Mouse (Mus musculus) CH12.LX (cell line): ENCODE data around the gene Grm7. TPM values are rescaled to one million over a fixed set of nuclear protein-coding genes. Genes with fewer than 3 reads are reported as not detected.

Experiments used
- DNase-seq: peaks from one replicate; pipeline ENCODE4 v3.0.0-alpha.2; 2013; ENCODE audit errors: extremely low read depth
- H3K27ac ChIP-seq: 2 replicates; pipeline ENCODE4 v1.5.1; 2012; ENCODE audit warnings: low read depth, mild to moderate bottlenecking, control low read depth, moderate library complexity; ENCODE audit not compliant: insufficient read depth
- H3K27me3 ChIP-seq: replicated peaks from 2 replicates; pipeline ENCODE3; 2012; ENCODE audit warnings: inconsistent platforms
- H3K36me3 ChIP-seq, 2 experiments: replicated peaks in 1 of 2; 2 replicates each; pipeline versions ENCODE3 to v1.6.1; 2012; ENCODE audit warnings: inconsistent platforms in 1 of 2, low read length in 1 of 2, mild to moderate bottlenecking in 1 of 2, mixed read lengths in 1 of 2, moderate library complexity in 1 of 2; ENCODE audit not compliant: control insufficient read depth in 1 of 2, insufficient read depth in 1 of 2
- H3K4me1 ChIP-seq, 2 experiments: 2 replicates each; pipeline ENCODE4 v1.6.1; 2012; ENCODE audit warnings: inconsistent platforms in 1 of 2, moderate library complexity in 1 of 2; ENCODE audit not compliant: insufficient read depth in 2 of 2, control insufficient read depth in 1 of 2
- H3K4me2 ChIP-seq: 2 replicates; pipeline ENCODE4 v1.6.1; 2012; ENCODE audit warnings: low read depth, mild to moderate bottlenecking, control low read depth; ENCODE audit not compliant: poor library complexity, insufficient read depth, severe bottlenecking
- H3K4me3 ChIP-seq, 3 experiments: fragments of 150-350 bp in 1 of 3; sonication (generic) in 1 of 3; replicated peaks in 1 of 3; 2 replicates each; pipeline versions ENCODE3 to v1.5.1; 2011 to 2012; ENCODE audit warnings: low read depth in 2 of 3, low read length in 2 of 3, mild to moderate bottlenecking in 2 of 3, moderate library complexity in 2 of 3, control low read depth in 1 of 3, improper control_type of control experiment in 1 of 3, inconsistent platforms in 1 of 3, mixed read lengths in 1 of 3; ENCODE audit not compliant: poor library complexity in 1 of 3
- H3K79me2 ChIP-seq: replicated peaks from 2 replicates; pipeline ENCODE4 v1.6.1; 2012; ENCODE audit warnings: mild to moderate bottlenecking, moderate library complexity; ENCODE audit not compliant: control insufficient read depth, poor library complexity, insufficient read depth, severe bottlenecking; ENCODE audit errors: extremely low read depth
- H3K9ac ChIP-seq: 2 replicates; pipeline ENCODE4 v1.6.1; 2012; ENCODE audit warnings: low read depth, mild to moderate bottlenecking, control low read depth, moderate library complexity; ENCODE audit not compliant: insufficient read depth
- H3K9me3 ChIP-seq: replicated peaks from 2 replicates; pipeline ENCODE3; 2012; ENCODE audit warnings: low read length, inconsistent platforms, mixed read lengths
- CTCF ChIP-seq, 2 experiments: IDR thresholded peaks in 1 of 2; conservative IDR thresholded peaks in 1 of 2; 2 replicates each; pipeline ENCODE4 v1.5.1; 2011 to 2012; ENCODE audit warnings: low read depth in 2 of 2, low read length in 2 of 2, improper control_type of control experiment in 1 of 2, inconsistent platforms in 1 of 2, mild to moderate bottlenecking in 1 of 2, moderate library complexity in 1 of 2
- ELF1 ChIP-seq: IDR thresholded peaks from 2 replicates; pipeline ENCODE4 v1.6.1; 2014; ENCODE audit warnings: low read depth, mild to moderate bottlenecking, inconsistent platforms, low read length, improper control_type of control experiment
- ETS1 ChIP-seq: conservative IDR thresholded peaks from 2 replicates; pipeline ENCODE4 v1.6.1; 2012; ENCODE audit warnings: low read depth, mild to moderate bottlenecking, inconsistent platforms, low read length, improper control_type of control experiment, moderate library complexity
- IRF4 ChIP-seq: IDR thresholded peaks from 2 replicates; pipeline ENCODE4 v1.6.1; 2014; ENCODE audit warnings: low read depth, mild to moderate bottlenecking, inconsistent platforms, low read length, improper control_type of control experiment
- JUN ChIP-seq: IDR thresholded peaks from 2 replicates; pipeline ENCODE4 v1.6.1; 2011; ENCODE audit warnings: low read depth, mild to moderate bottlenecking, low read length, improper control_type of control experiment, moderate library complexity; ENCODE audit not compliant: insufficient read depth
- KAT2A ChIP-seq: IDR thresholded peaks from 2 replicates; pipeline ENCODE4 v1.6.1; 2012; ENCODE audit warnings: low read length, improper control_type of control experiment, inconsistent platforms; ENCODE audit not compliant: insufficient replicate concordance
- MAX ChIP-seq: IDR thresholded peaks from 2 replicates; pipeline ENCODE4 v1.6.1; 2011; ENCODE audit warnings: low read length, improper control_type of control experiment
- MYC ChIP-seq: IDR thresholded peaks from 2 replicates; pipeline ENCODE4 v1.6.1; 2011; ENCODE audit warnings: low read depth, mild to moderate bottlenecking, improper control_type of control experiment, low read length
- PAX5 ChIP-seq: IDR thresholded peaks from 2 replicates; pipeline ENCODE4 v1.6.1; 2012; ENCODE audit warnings: low read length, inconsistent platforms, mixed read lengths
- RAD21 ChIP-seq: IDR thresholded peaks from 2 replicates; pipeline ENCODE4 v1.6.1; 2011; ENCODE audit warnings: low read depth, mild to moderate bottlenecking, low read length, improper control_type of control experiment, moderate library complexity
- TBP ChIP-seq: conservative IDR thresholded peaks from 2 replicates; pipeline ENCODE4 v1.6.1; 2011; ENCODE audit warnings: low read depth, low read length, improper control_type of control experiment
- USF2 ChIP-seq: conservative IDR thresholded peaks from 2 replicates; pipeline ENCODE4 v1.6.1; 2011; ENCODE audit warnings: low read depth, low read length, improper control_type of control experiment
- ZNF384 ChIP-seq: IDR thresholded peaks from 2 replicates; pipeline ENCODE4 v1.6.1; 2012; ENCODE audit warnings: low read depth, low read length, improper control_type of control experiment, inconsistent platforms
- dilution Hi-C: fragments of 300-500 bp; cut with MboI; formaldehyde crosslinking; loops from 2 replicates; pipeline ENCODE4 v1.14.3; 2020; ENCODE audit warnings: low sequenced_read_pairs; ENCODE audit not compliant: extremely low pct_unique_long_range_greater_than_20kb, extremely low pct_ligation_motif_present
- in situ Hi-C: fragments of 300-500 bp; cut with MboI; formaldehyde crosslinking; loops from 3 replicates; pipeline ENCODE4 v1.14.3; 2019; ENCODE audit warnings: low sequenced_read_pairs, low pct_ligation_motif_present, low pct_unique_long_range_greater_than_20kb, mixed read lengths
- polyA plus RNA-seq: library from polyadenylated mRNA; unstranded; fragments of >175 nt; gene quantifications from 2 replicates; pipeline ENCODE4 v1.2.1, GENCODE M21; 2012; ENCODE audit warnings: low read depth; ENCODE audit not compliant: insufficient read length
- total RNA-seq, 2 experiments: library from RNA; depleted of rRNA; stranded (reverse); fragments of 300-350 nt in 1 of 2; fragments of >200 nt in 1 of 2; gene quantifications; 2 replicates each; pipeline ENCODE4 v1.2.3; 2012 to 2014

Grm7 gene
- total RNA-seq (2012; rRNA removed) (not detected in 2 replicates), total RNA-seq (2014; rRNA removed) (not detected in 2 replicates), polyA plus RNA-seq (not detected in 2 replicates)

- no peak for TF ChIP-seq IRF4
- TF ChIP-seq ELF1, result no peak
- no peak for TF ChIP-seq ETS1
- TF ChIP-seq, all 38 proteins: peak for 0
- no peak for DNase-seq
- H3K79me2 ChIP-seq, result no peaks in the 10 kb centered on the region
- no peak within 1 kb of the TSS for H3K4me2 ChIP-seq
- peaks cover 67% of the 10 kb centered on the region for H3K9me3 ChIP-seq
- in situ Hi-C loops, result no loop called here
- dilution Hi-C loops, result no loop called here
- no peak within 1 kb of the TSS for H3K27ac ChIP-seq
- H3K9ac ChIP-seq, result no peak within 1 kb of the TSS
- H3K4me3 ChIP-seq, result no peak within 1 kb of the TSS
- no peaks in the 10 kb centered on the region for H3K4me1 ChIP-seq
- H3K27me3 ChIP-seq, result no peaks in the 10 kb centered on the region
- H3K36me3 ChIP-seq, result no peaks in the 10 kb centered on the region
Observed at GRCm38 (mm10) chr6:110645411-110646361, at the start of gene Grm7. Gene Grm7 (plus strand): TSS chr6:110645581.

- dilution Hi-C loops, result no loop called here
- Histone ChIP-seq H3K27ac (no peak overlapping the region), H3K4me1 (no peaks in the 10 kb centered on the region), H3K79me2 (no peaks in the 10 kb centered on the region), H3K9ac (no peak overlapping the region), H3K4me2 (no peak overlapping the region), H3K4me3 (no peak overlapping the region), H3K27me3 (no peaks in the 10 kb centered on the region), H3K36me3 (no peaks in the 10 kb centered on the region), H3K9me3 (peaks cover 68% of the 10 kb centered on the region)
- in situ Hi-C loops, result no loop called here
- no peak for TF ChIP-seq CTCF (conservative IDR thresholded peaks at IDR 0.05 in 1 of 2, IDR thresholded peaks at IDR 0.05 in 1 of 2; ENCODE audit: low read depth in 2 of 2, low read length in 2 of 2)
- no peak for TF ChIP-seq RAD21
- no peak for TF ChIP-seq USF2
- TF ChIP-seq ZNF384, result no peak
- no peak for TF ChIP-seq TBP
- TF ChIP-seq KAT2A, result no peak
- TF ChIP-seq MAX, result no peak
- no peak for TF ChIP-seq IRF4
- no peak for TF ChIP-seq JUN
- TF ChIP-seq MYC, result no peak
- TF ChIP-seq PAX5, result no peak
- DNase-seq, result no peak
Observed at GRCm38 (mm10) chr6:110645041-110645410, 355 bp upstream of the Grm7 start.
